Mouse (Mus musculus): ENCODE measurements around the gene Ctxn1. TPM values are rescaled to one million over a fixed set of nuclear protein-coding genes. Genes with fewer than 3 reads are reported as not detected.

Gene Ctxn1
- polyA plus RNA-seq, 1 experiment from 2014 or later, result 80.3 TPM

DNA sequence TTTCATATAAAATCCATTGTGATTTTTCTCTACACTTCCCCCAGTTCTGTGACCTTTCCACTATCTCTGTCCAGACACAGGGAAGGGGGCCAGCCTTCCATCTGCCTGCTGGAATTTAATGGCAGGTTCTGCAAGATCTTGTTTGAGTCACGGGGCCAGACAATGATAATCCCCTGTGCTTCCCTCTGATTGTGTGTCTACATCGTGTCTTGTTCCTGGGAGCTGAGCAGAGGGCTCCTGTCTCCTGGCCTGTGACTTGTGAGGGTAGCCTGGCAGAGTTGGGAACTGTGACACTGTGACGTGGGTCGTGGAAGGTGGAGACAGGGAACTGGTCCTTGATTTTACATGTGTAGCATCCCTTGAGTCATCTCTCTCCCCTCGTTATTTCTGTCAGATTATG, 29.3 kb downstream of the Ctxn1 start:
- Histone ChIP-seq H3K9me3 (replicated peaks) (no peaks in the 10 kb centered on the region), H3K27ac (replicated peaks) (no peak overlapping the region), H3K36me3 (no peaks in the 10 kb centered on the region), H3K4me2 (replicated peaks) (no peak overlapping the region), H3K27me3 (peaks cover 17% of the 10 kb centered on the region), H3K9ac (no peak overlapping the region), H3K4me3 (replicated peaks) (no peak overlapping the region), H3K4me1 (no peaks in the 10 kb centered on the region; the same call in 1 of the 2 replicates)
- 69% methylated on average over 5 of the region's 5 CpGs for WGBS
- no peak for ATAC-seq (ENCODE audit: insufficient number of reproducible peaks, low FRiP score, low TSS enrichment, low read depth)

DNA sequence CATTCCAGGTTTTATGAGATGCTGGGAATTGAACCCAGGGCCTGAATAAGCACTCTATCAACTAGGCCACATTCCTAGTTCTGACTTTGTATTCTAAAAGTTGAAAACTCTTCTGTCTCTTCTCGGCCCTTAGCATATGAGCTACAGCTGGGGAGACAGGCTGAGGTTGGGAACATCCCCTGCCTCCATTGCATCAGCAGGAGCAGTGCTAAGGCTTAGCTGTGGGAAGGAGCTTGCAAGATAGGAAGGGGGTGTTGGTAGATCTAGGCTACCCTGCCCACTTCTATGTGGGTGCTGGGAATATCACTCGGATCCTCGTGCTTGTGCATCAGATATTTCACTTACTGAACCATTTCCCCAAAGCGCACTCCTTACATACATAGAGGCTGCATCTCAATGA, 31.2 kb downstream of the Ctxn1 start:
- Histone ChIP-seq H3K36me3 (no peaks in the 10 kb centered on the region), H3K9me3 (replicated peaks) (no peaks in the 10 kb centered on the region), H3K9ac (no peak overlapping the region), H3K4me1 (no peaks in the 10 kb centered on the region; the same call in 1 of the 2 replicates), H3K4me2 (replicated peaks) (no peak overlapping the region), H3K27me3 (peaks cover 17% of the 10 kb centered on the region), H3K4me3 (replicated peaks) (no peak overlapping the region), H3K27ac (replicated peaks) (no peak overlapping the region)
- 86% methylated on average over 4 of the region's 4 CpGs for WGBS
- no peak for ATAC-seq (ENCODE audit: insufficient number of reproducible peaks, low FRiP score, low TSS enrichment, low read depth)

DNA sequence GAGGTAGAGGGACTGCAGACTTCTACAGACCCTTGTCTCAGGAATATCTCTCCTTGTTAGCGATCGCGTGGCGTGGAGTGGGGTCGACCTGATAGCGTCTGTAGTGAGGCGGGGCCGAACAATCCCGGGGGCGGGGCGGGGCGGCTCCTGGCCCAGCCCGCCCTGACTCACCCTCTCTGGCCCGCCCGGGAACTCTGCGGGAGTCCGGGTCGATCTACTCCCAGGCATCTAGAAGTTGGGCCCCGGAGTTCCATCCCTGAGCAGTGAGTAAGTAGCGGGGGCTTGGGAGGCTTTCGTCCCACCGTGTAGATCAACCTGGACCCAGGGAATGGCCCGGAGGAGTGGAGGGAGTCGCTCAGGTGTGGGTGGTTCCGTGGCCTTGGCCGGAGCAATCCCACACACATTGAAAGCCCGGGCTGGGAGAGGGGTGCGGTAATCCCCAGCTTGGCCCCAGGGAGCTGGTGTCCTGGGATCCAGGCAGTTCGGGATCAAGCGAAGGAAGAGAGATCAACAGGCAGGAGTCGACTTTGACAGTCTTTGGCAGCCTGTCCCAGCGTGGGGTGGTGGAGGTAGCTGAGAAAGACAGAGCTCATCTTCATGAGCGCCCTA, 32.2 kb downstream of the Ctxn1 start, which contains the start of gene Lrrc8e:
Gene Lrrc8e (plus strand): TSS at position 89 of the 609 bp plus-strand sequence.
- Histone ChIP-seq H3K27ac (replicated peaks) (no peak within 1 kb of the TSS), H3K4me1 (no peaks in the 10 kb centered on the region; the same call in 1 of the 2 replicates), H3K4me3 (replicated peaks) (peak within 1 kb of the TSS; percentile 41), H3K9ac (0 out of 2 replicates have a peak within 1 kb of the TSS, but pooled peaks have one; percentile 21), H3K9me3 (replicated peaks) (no peaks in the 10 kb centered on the region), H3K4me2 (replicated peaks) (peak within 1 kb of the TSS; percentile 61), H3K36me3 (no peaks in the 10 kb centered on the region), H3K27me3 (peaks cover 17% of the 10 kb centered on the region)
- 4% methylated on average over 33 of the region's 33 CpGs for WGBS
- ATAC-seq (ENCODE audit: insufficient number of reproducible peaks, low FRiP score, low TSS enrichment, low read depth), result peak; percentile 62

DNA sequence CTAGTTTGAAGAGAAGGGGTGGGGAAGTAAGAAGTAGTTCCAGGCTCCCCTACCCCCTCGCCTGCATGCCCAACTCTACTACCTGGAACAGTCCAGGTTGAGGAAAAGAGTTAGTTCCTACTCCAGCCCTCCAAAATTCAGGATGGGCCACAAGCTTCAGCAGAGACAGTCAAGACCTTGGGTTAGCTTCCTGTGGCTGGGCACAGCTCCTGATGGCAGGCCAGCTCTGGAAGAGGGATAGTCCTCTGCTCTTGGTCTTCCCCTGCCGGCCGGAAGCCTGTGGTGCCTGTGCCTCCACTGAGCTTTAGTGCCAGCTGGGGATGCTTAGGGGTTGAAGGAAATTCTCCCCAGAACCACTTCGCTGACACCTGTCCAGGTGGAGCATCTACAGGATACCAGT, 32.8 kb downstream of the Ctxn1 start:
- Histone ChIP-seq H3K27me3 (peaks cover 17% of the 10 kb centered on the region), H3K4me2 (replicated peaks) (peak overlapping the region; percentile 61), H3K27ac (replicated peaks) (no peak overlapping the region), H3K9me3 (replicated peaks) (no peaks in the 10 kb centered on the region), H3K9ac (no peak overlapping the region), H3K36me3 (no peaks in the 10 kb centered on the region), H3K4me3 (replicated peaks) (peak overlapping the region; percentile 41), H3K4me1 (no peaks in the 10 kb centered on the region; the same call in 1 of the 2 replicates)
- ATAC-seq (ENCODE audit: insufficient number of reproducible peaks, low FRiP score, low TSS enrichment, low read depth), result no peak
- 27% methylated on average over 4 of the region's 4 CpGs for WGBS

DNA sequence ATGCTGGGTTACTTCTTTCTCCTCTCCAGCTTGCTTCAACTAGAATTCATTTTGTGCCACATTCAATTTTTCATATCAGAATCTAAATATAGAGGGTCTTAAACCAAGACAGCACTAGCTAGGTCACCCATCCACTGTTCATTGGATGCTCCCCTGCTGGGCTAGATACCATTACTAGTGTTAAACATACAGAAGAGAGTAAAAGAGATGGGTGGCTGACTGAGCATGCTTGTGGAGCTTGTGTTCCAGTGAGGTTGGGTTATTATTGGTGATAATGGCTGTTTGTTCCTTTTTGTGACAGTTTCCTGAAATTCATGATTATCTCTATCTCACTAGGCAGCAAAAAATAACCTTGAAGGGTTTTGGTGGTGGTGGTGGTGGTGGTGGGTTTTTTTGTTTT, 37.0 kb downstream of the Ctxn1 start:
- no peak overlapping the region for H3K27ac ChIP-seq (replicated peaks)
- no peak overlapping the region for H3K4me3 ChIP-seq (replicated peaks)
- no peak for ATAC-seq (ENCODE audit: insufficient number of reproducible peaks, low FRiP score, low TSS enrichment, low read depth)
- no peaks in the 10 kb centered on the region for H3K9me3 ChIP-seq (replicated peaks)
- peaks cover 28% of the 10 kb centered on the region for H3K27me3 ChIP-seq
- peaks cover 4% of the 10 kb centered on the region for H3K4me1 ChIP-seq
- no peaks in the 10 kb centered on the region for H3K36me3 ChIP-seq
- no peak overlapping the region for H3K9ac ChIP-seq
- no peak overlapping the region for H3K4me2 ChIP-seq (replicated peaks)

DNA sequence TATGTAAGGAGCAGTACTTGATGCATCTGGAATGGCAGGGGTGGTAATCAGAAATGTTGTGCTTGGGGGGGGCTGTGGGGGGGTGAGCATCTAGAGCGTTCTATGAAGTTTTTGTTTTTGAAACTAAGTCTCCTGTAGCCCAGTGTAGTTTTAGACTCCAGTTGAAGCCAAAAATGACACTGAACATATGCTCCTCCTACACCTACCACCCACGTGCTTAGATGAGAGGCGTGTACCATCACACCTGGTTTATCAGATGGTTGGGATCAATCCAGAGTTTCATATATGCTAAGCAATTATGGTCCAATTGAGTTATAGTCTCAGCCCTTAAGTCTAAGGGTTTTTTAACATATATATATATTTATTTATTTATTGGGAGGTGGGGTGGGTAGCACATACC, 39.5 kb downstream of the Ctxn1 start:
- Histone ChIP-seq H3K36me3 (no peaks in the 10 kb centered on the region), H3K4me2 (replicated peaks) (no peak overlapping the region), H3K27me3 (peaks cover 38% of the 10 kb centered on the region), H3K27ac (replicated peaks) (no peak overlapping the region), H3K9me3 (replicated peaks) (no peaks in the 10 kb centered on the region), H3K9ac (no peak overlapping the region), H3K4me3 (replicated peaks) (no peak overlapping the region), H3K4me1 (peaks cover 17% of the 10 kb centered on the region)
- no peak for ATAC-seq (ENCODE audit: insufficient number of reproducible peaks, low FRiP score, low TSS enrichment, low read depth)
- WGBS, result 83% methylated on average over 3 of the region's 3 CpGs

DNA sequence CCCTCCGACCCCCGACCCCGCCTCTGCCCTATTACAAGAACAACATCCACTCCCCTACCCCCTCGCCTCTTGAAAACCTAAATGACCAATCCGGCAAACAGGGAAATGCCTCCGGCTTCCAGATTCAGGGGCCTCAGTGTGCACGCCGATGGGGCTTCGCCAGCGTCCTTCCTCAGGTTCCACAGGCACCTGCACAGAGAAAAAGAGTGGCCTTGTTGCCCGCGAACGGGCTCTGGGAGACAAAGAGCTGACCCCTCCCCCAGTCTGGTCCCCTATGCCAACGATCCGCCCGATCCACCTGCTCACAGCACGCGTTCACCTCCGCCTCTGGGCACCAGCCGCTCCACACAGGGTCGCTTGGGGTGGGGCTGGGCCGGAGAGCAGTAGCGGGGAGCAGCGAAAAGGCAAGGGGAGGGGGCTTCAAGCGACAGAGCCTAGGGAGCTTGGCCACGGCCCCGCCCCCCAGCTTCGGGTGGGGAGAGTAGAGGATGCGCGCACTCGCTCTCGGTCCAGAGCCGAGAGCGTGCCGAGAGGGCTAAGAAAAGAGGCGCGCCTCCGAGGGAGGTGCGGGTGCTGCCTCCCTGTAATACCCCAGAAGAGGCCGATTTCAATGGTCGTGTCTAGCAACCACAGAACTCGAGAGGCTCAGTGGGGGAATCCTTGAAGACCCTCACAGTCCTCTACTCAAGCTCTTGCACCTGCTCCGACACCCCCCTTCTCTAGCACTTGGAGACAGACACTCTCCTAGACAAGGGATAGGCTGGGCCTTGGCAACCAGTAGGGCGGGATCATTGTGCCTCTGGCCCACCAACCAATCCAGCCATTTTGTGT, 42.1 kb downstream of the Ctxn1 start, which contains the start of gene Prr36:
Gene Prr36 (minus strand): TSS at position 669 of the 831 bp plus-strand sequence.
- H3K27me3 ChIP-seq, result peaks cover 44% of the 10 kb centered on the region
- peak; percentile 40 for ATAC-seq (ENCODE audit: insufficient number of reproducible peaks, low FRiP score, low TSS enrichment, low read depth)
- WGBS, result 1% methylated on average over 44 of the region's 44 CpGs

DNA sequence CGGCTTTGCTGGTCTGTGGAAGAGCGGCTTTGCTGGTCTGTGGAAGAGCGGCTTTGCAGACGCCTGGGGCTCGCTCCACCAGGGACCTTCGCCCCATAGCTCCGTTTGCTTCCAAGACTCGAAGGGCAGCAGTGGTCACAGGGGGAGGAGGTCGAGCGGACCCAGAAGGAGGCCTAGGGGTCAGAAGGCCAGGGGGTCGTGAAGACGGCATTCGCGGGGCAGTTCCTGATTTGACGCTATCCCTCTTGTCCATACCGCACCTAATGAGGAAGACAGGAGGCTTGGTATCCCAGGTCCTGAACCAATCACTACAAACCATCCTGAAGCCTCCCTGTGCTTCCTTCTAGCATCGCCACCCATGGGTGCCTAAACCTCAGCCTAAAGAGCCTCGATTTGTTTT, 42.8 kb downstream of the Ctxn1 start:
- Histone ChIP-seq H3K9me3 (replicated peaks) (no peaks in the 10 kb centered on the region), H3K27ac (replicated peaks) (no peak overlapping the region), H3K9ac (0 out of 2 replicates have a peak overlapping the region, but pooled peaks have one; percentile 23), H3K4me3 (replicated peaks) (peak overlapping the region; percentile 44), H3K27me3 (peaks cover 44% of the 10 kb centered on the region), H3K36me3 (no peaks in the 10 kb centered on the region), H3K4me1 (peaks cover 36% of the 10 kb centered on the region), H3K4me2 (replicated peaks) (peak overlapping the region; percentile 83)
- WGBS, result 6% methylated on average over 18 of the region's 18 CpGs
- no peak for ATAC-seq (ENCODE audit: insufficient number of reproducible peaks, low FRiP score, low TSS enrichment, low read depth)

More for the DNA sequence above, 42.1 kb downstream of the Ctxn1 start, which contains the start of gene Prr36:
- no peak within 1 kb of the TSS for H3K27ac ChIP-seq (replicated peaks)
- no peaks in the 10 kb centered on the region for H3K9me3 ChIP-seq (replicated peaks)
- peak within 1 kb of the TSS; percentile 23; the same call in 1 of the 2 replicates for H3K9ac ChIP-seq
- no peaks in the 10 kb centered on the region for H3K36me3 ChIP-seq
- H3K4me3 ChIP-seq (replicated peaks), result peak within 1 kb of the TSS; percentile 44
- peak within 1 kb of the TSS; percentile 83 for H3K4me2 ChIP-seq (replicated peaks)
- H3K4me1 ChIP-seq, result peaks cover 36% of the 10 kb centered on the region

DNA sequence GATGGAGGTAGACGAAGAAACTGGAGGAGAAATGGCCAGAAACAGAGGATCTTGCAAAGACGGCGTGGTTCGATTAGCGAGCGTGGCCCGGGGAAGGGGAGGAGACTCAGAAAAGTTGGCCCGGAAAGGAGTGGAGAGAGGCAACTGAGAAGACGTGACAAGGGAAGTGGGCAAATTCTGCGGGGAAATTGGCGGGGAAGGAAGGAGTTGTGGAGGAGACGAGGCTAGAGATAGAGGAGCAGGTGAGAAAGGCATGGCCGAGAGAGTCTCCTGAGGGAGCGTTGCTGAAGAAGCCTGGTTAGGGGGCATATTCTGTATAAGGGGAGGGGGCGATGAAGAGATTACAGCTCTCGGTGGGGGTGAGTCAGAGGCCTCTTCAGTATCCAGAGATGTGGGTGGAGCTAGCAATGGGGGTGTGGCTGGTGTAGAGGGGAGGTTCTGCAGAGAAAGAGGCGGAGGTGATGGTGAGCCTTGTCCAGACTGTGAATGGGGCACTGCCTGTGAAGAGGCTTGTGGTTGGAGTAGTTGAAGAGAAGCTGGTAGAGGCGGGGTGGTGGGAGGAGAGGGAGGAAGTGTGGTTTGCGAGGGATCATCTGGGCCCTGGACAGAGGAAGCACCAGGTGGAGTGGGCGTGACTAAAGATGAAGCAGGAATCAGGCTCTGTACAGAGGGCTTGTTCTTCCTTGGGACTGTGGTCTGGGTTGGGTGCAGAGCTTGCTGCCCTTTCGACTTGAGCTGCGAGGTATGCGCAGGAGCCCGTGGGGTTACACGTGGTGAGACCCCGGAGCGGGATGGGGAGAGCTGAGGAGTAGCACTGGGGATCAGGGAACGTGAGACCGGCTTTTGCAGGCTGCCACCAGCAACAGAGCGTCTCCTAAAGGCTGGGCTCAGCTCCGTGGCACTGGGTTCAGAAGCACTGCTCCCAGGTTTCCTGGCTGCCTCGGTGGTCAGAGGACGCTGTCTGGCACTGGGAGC, 44.8 kb downstream of the Ctxn1 start:
- peaks cover 36% of the 10 kb centered on the region for H3K4me1 ChIP-seq

DNA sequence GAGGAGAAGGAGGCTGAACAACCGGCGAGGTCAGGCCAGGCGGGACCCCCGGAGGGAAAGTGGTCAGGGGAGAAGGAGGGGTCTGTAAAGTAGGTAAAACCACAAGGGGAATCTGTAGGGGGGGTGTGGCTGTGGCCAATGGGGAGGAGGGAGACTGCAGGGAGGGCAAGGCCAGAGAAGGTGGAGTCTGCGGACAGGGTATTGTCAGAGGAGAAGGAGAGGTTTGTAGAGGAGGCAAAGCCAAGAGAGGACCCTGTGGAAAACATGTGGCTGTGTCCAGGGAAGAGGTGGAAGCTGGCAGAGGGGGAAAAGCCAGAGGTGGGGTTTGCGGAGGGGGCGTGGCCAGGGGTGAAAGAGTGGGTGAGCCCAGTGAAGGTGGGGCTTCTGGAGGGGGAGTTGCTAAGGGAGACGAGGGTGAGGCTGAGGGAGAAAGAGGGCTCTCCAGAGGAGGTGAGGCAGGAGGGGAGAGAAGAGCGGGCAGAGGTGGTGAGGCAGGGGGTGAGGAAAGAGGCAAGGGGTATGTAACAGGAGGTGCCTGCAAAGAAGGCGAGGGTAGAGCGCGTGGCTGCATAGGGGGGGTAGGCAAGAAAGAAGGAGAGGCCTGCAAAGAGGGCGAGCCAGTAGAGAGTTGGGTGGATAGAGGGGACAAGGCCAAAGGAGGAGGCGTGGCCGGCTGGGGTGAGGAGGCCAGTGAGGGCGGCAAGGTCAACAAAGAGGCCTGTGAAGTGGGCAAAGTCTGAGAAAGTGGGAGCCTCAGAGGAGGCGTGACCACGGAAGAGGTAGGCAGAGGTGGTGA, 45.7 kb downstream of the Ctxn1 start:
- no peak overlapping the region for H3K27ac ChIP-seq (replicated peaks)
- no peaks in the 10 kb centered on the region for H3K9me3 ChIP-seq (replicated peaks)

More for the DNA sequence above, 44.8 kb downstream of the Ctxn1 start:
- Histone ChIP-seq H3K27me3 (peaks cover 44% of the 10 kb centered on the region), H3K9me3 (replicated peaks) (no peaks in the 10 kb centered on the region), H3K9ac (0 out of 2 replicates have a peak overlapping the region, but pooled peaks have one; percentile 4), H3K4me3 (replicated peaks) (peak overlapping the region; percentile 44), H3K27ac (replicated peaks) (no peak overlapping the region), H3K4me2 (replicated peaks) (peak overlapping the region; percentile 92), H3K36me3 (0 out of 2 replicates have a peak, but pooled peaks cover 4% of the 10 kb centered on the region)
- 11% methylated on average over 33 of the region's 33 CpGs for WGBS
- ATAC-seq (ENCODE audit: insufficient number of reproducible peaks, low FRiP score, low TSS enrichment, low read depth), result peak; percentile 47

More for the DNA sequence above, 45.7 kb downstream of the Ctxn1 start:
- peak; percentile 52 for ATAC-seq (ENCODE audit: insufficient number of reproducible peaks, low FRiP score, low TSS enrichment, low read depth)
- 4% methylated on average over 18 of the region's 18 CpGs for WGBS
- Histone ChIP-seq H3K4me3 (replicated peaks) (peak overlapping the region; percentile 44), H3K4me2 (replicated peaks) (peak overlapping the region; percentile 92), H3K27me3 (peaks cover 44% of the 10 kb centered on the region), H3K9ac (peak overlapping the region; percentile 19; the same call in 1 of the 2 replicates), H3K4me1 (peaks cover 36% of the 10 kb centered on the region), H3K36me3 (0 out of 2 replicates have a peak, but pooled peaks cover 4% of the 10 kb centered on the region)
